Mouse (Mus musculus) liver, postnatal 0 days (tissue): Measurements from ENCODE around the gene Palld.

Experiments used
- CTCF ChIP-seq: sonication (generic); IDR thresholded peaks from 2 replicates; pipeline ENCODE4 v1.5.1; 2016; ENCODE audit warnings: antibody characterized with exemption, low read depth
- EP300 ChIP-seq: IDR thresholded peaks from 2 replicates; pipeline ENCODE4 v1.6.1; 2016; ENCODE audit warnings: antibody characterized with exemption, low read depth, mild to moderate bottlenecking

DNA sequence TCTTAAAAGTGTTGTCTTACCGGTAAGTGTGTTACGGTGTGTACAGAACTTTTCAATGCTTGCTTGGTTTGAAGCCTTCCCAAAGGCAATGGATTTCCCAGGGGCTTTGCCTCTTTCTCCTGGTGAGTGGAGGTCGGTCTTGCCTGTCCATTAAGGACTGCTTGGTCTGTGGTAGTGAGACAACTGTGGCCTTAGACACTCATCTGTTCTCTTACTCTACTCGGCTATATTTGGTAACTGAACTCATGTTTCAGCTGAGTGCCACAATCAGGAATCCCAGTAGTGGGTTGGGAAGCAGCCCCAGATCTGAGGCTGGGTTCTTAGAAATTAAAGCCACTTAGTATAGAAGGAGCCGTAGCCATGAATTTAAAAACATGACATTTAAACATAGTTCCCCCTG, at the start of gene Palld:
- no peak for TF ChIP-seq CTCF
- TF ChIP-seq EP300: no peak
